Mouse (Mus musculus) adrenal gland (tissue): ENCODE measurements around the gene Hist1h2ag.
"Not testable (repeated sequence)": the region's sequence is repeated elsewhere in the genome, so short reads cannot be mapped to it uniquely, and the experiment has no call there.

ENCODE experiments used
- intact Hi-C: fragments of 180-260 bp; cut with DNase I; formaldehyde crosslinking; loops from one replicate; pipeline ENCODE4 v1.15.1; 2025
- long read RNA-seq, 2 experiments: library from polyadenylated mRNA; unstranded; transcript quantifications; one replicate each; pipeline ENCODE4 v2.0.0; 2020; ENCODE audit warnings: borderline replicate concordance in 1 of 2; ENCODE audit not compliant: insufficient replicate concordance in 1 of 2

Hist1h2ag gene
- long read RNA-seq, experiment 1 = 0 reads
- long read RNA-seq, experiment 2 = 0 reads

GRCm38 (mm10) chr13:22042568-22043502, at the start of gene Hist1h2ag, which contains the start of gene Hist1h2bj:
Gene Hist1h2ag, minus strand, starts transcription at chr13:22042944.
Gene Hist1h2bj, plus strand, starts transcription at chr13:22043214.
- intact Hi-C loops = loop anchor here (5.0 kb wide), 2 partner anchors 1644 to 1704 kb away; partner anchors contain the start of genes Hist1h2bb and Hist1h3c

- intact Hi-C loops = not testable (repeated sequence)
These were observed 41.4 kb upstream of the Hist1h2ag start, which contains the start of gene Vmn1r188 for GRCm38 (mm10) chr13:22084140-22084539. Gene Vmn1r188, plus strand, starts transcription at chr13:22084440.

- intact Hi-C loops = no loop called here
These were observed 20.7 kb upstream of the Hist1h2ag start for GRCm38 (mm10) chr13:22063468-22063867.

DNA sequence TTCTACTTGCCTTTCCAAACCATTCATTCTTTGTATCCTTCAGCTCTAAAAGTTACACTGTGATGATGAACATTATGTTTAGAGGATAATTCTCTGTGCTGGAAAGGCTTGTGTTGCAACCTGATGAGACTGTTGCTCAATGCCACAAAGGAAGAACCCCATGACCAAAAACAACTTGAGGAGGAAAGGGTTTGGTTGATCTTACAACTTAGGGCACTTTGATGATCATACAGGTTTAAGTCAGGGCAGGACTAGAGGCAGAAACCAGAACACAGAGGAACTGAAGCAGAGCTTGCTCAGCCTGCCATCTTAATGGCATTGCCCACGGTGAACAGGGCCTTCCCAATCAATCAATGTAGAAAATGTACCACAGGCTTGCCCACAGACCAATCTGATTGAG, 18.7 kb upstream of the Hist1h2ag start:
- intact Hi-C loops = no loop called here

- intact Hi-C loops = no loop called here
These were observed 11.0 kb upstream of the Hist1h2ag start for GRCm38 (mm10) chr13:22053754-22054153.

DNA sequence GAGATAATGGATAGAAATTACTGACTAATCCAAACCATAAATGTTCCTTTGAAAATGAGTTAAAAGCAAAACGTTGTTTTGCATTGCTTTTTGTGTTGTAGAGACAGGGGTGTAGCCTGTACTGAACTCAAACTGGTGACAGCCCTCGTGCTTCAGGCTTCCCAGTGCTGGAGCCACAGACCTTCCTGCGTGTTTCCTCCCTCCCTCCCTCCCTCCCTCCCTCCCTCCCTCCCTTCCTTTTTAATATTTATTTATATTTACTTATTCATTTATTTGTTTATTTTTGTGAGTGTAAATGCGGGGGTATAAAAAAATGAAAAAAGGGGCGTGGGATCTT, 8.7 kb upstream of the Hist1h2ag start:
- intact Hi-C loops = no loop called here

DNA sequence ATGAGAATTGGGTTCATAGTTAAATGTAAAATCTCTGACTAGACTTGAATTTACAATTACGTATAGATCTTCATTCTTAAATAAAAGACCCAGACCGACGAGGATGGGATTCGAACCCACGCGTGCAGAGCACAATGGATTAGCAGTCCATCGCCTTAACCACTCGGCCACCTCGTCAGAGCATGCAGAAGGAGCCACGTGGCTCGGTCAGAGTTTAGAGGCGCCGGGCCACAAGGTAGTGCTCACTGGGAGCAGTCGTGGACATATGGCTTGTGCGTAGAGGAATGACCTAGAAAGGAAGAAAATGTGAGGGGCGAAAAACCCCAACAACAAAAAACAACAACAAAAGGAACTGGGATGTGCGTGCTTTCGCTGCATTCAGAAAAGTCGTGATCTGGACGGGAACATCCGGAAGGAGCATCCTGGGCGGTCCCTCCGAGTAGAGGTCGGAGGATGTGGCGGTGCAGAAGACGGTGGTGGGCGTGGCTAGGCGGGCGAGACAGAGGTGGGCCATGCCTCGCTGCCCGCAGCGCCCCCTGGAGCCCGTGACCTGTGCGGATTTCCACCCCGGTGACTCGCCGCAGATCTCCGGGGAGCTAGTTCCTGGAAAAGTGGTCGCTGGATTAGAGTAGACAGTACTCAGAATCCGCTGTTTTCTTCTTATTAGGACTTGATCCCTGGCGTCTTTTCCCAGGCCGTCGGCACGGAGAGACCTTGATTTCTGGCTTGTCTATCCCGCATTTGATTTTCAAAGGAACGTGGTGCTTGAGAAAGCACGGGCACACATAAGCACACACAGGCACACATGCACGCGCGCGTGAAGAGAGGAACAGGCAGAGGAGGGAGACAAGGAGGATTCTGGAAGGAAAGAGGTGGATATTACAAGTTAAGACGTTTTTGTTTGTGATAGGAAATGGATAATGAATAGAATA, 8.1 kb upstream of the Hist1h2ag start:
- intact Hi-C loops = no loop called here

DNA sequence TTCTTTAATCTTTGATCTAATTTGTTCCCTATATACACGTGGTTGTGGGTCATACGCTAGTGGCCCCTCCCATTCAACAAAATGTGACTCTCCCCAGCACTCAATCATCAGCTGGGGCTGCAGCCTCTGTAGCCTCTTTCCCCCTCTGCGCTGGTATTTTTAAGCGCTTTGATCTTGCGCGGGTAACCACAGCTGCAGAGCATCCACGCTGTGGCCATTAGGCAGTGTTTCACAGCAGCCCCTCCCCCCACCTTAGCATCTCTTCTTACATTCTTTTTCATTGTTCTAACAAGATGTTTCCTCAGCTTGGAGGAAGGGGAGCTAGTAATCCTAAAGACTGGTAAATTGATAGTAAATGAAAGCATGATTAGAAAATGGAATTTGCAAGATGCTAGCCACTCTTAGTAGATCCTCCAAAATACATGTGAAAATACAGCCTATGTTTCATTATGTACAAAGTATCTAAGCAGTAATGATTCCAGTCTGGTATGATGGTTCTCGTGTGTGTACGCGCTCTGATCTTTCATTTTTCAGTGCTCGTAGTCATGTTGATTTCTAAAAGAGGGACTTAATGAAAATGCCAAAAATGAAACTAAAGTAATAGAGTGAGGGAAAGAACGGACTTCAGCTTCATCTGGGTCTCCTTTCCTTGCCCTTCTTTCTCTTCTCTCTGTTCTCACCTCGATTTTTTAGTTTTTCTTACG, 7.1 kb upstream of the Hist1h2ag start:
- intact Hi-C loops = loop anchor here (5.0 kb wide), 1 partner anchor 338 kb away; no protein-coding TSS in a partner anchor

DNA sequence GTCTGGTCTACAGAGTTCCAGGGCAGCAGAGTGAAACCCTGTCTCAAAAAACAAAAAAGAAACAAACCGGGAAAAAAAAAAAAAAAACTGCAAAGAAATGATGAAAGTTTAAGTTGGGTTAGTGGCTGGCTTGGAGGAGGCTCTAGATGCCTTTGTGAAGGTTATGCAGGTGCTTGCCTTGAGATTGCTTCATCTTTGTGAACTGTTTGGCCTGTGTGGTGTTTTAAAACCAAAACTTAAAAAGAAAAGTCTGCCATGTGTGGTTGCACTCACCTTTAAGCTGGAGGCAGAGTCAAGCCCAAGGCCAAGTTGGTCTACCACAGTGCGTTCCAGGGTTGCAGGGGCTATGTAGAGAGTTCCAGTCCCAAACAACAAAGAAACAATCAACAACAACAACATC, 6.3 kb upstream of the Hist1h2ag start:
- intact Hi-C loops = loop anchor here (5.0 kb wide), 1 partner anchor 337 kb away; no protein-coding TSS in a partner anchor

DNA sequence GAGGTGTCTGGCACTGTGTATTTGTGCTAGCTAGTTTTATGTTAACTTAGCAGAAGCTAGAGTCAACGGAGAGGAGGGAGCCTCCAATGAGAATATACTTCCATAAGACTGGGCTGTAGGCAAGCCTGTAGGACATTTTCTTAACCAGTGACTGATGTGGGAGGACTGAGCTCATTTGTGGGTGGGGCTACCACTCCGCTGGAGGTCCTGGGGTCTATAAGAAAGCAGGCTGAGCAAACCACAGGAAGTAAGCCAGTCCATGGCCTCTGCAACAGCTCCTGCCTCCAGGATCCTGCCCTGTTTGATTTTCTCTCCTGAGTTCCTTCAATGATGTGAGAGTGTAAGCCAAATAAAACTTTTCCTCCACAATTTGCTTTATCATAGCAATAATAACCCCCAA, 2.6 kb upstream of the Hist1h2ag start:
- intact Hi-C loops = loop anchor here (5.0 kb wide), 1 partner anchor 333 kb away; no protein-coding TSS in a partner anchor

GRCm38 (mm10) chr13:22044432-22045155, 1.9 kb upstream of the Hist1h2ag start:
- intact Hi-C loops = loop anchor here (5.0 kb wide), 3 partner anchors 332 to 1703 kb away; partner anchors contain the start of genes Hist1h2bb and Hist1h3c

DNA sequence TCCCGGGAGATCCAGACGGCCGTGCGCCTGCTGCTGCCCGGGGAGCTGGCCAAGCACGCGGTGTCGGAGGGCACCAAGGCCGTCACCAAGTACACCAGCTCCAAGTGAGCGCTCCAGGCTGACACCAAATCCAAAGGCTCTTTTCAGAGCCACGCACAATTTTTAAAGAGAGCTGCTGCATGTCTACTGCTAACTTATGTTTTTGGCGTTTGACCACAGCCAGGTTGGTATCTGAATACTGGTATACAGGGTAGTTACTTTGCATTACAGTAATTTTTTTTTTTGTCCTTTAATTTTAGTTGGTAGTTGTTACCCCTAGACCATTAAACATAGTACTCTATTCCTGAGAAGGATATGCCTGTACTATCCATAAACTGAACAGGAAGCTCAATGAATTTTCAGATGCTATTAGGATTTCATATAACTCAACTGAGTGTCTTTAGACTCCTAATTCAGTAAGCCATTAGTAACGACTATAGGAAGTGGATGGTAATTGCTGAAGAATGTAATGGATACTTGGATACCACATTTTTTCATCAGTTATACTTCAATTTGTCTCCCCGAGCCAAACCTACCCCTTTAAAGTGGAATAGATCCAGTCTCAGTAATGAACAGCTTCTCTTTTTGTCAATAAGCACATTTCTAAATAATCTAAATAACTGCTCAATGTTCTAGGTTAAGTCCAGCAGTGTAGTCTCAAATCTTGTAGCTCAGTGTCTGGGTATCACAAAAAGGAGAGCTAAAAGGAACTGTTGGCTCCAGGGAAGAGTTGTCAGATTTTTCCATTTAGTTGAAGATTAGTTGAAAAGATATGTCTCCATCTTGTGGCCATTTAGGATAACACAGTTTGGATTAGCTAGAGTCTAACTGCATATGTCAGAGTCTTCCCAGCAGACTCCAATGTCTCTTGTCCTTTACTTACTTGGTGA, 1.0 kb upstream of the Hist1h2ag start:
- intact Hi-C loops = loop anchor here (5.0 kb wide), 2 partner anchors 1644 to 1704 kb away; partner anchors contain the start of genes Hist1h2bb and Hist1h3c

- intact Hi-C loops = loop anchor here (5.0 kb wide), 2 partner anchors 1645 to 1705 kb away; partner anchors contain the start of genes Hist1h2bb and Hist1h3c
These were observed 835 bp downstream of the Hist1h2ag start for GRCm38 (mm10) chr13:22041651-22042567.

DNA sequence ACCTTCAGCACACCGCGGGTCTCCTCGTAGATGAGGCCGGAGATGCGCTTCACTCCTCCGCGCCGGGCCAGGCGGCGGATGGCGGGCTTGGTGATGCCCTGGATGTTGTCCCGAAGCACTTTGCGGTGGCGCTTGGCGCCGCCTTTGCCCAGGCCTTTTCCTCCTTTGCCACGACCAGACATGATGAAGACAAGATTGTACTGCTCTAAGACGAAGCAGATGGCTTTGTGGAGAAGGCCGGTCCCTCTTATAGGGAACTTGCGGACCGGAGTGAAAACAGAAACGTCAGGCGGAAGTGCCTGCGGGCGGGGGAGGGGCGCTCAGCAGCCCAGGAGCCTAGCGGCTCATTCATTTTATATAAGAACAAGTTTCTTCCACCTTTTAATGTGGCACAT, 1.6 kb downstream of the Hist1h2ag start, which contains the start of gene Hist1h4i:
Gene Hist1h4i (minus strand): TSS at position 221 of the 395 bp plus-strand sequence.
- intact Hi-C loops = loop anchor here (5.0 kb wide), 2 partner anchors 1646 to 1706 kb away; partner anchors contain the start of genes Hist1h2bb and Hist1h3c

DNA sequence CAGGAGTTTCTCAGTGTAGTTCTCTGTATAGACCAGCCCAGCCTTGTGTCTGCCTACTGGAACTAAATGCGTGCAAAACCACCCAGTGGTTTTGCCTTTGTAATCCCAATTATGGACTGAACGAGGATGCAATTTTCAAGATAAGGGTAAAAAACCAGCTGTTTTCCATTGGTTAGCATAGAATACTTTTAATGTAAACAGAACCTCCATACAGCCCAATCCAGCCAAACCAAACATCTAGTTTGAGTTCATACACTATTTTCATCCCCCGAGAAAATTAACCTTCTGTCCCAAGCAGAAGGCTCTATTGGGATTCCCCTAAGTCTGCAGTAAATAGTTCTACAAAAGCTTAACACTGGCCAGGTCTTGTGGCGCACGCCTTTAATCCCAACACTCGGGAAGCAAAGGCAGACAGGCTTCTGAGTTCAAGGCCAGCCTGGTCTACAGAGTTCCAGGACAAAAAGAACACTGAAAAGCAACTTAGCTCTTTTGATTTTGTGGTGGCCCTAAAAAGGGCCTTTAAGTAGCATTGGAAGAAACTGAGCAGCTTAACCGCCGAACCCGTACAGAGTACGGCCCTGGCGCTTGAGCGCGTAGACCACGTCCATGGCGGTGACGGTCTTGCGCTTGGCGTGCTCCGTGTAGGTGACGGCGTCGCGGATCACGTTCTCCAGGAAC, 2.1 kb downstream of the Hist1h2ag start:
- intact Hi-C loops = loop anchor here (5.0 kb wide), 2 partner anchors 1647 to 1707 kb away; partner anchors contain the start of genes Hist1h2bb and Hist1h3c

- intact Hi-C loops = loop anchor here (5.0 kb wide), 2 partner anchors 1647 to 1707 kb away; partner anchors contain the start of genes Hist1h2bb and Hist1h3c
These were observed 2.7 kb downstream of the Hist1h2ag start for GRCm38 (mm10) chr13:22039951-22040463.
